Mouse (Mus musculus): ENCODE measurements at regions not wholly inside any gene's neighbourhood (a gene's known extent, or its start where the extent isn't known, plus 50 kb on each side); places are given as distances from the start of the nearest gene placed in this dataset.

- TF ChIP-seq EP300 (IDR thresholded peaks at IDR 0.05; ENCODE audit: insufficient read depth, low read depth, low read length) (no peak), POLR2A (IDR thresholded peaks at IDR 0.05; ENCODE audit: insufficient read depth, low read depth, low read length) (no peak), CTCF (IDR thresholded peaks at IDR 0.05) (no peak)
Observed at GRCm38 (mm10) chr2:146724924-146725555, 130.6 kb upstream of the Kiz start.

All from heart, adult 2 months (tissue).